Mouse (Mus musculus): ENCODE measurements around the gene Ltbp3. TPM values are rescaled to one million over a fixed set of nuclear protein-coding genes. Genes with fewer than 3 reads are reported as not detected.

Ltbp3 gene
- polyA plus RNA-seq, 1 experiment from 2014 or later, result 22.3 TPM

DNA sequence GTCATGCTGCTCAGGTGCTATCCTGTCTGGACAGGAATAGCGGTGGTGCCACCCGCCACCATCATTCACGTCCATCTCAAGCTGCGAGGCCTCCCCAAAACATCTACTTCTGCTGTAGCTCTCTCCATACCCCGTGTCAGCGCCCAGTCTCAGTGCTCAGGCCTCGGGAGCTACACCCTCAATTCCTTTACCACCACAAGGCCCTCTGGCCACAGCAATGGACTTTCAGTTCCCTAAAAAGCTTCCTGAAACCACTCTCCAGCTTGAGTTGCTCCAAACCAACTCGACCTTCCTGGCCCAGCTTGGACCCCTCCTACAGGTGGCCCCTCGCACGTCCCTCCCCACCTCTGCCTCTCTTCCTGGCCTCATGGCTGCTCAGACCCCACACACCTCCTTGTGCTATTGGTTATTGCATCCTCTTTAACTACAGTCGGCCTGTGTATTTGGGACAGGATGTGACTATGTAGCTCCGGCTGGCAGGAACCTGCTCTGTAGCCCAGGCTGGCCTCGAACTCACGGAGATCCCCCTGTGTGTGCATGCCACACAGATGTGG lies 28.7 kb upstream of the Ltbp3 start:
- no peak for DNase-seq (ENCODE audit: low spot score)
- no peak for TF ChIP-seq CTCF (IDR thresholded peaks at IDR 0.05; ENCODE audit: low read depth)
- peaks cover 3% of the 10 kb centered on the region; the same call in 1 of the 2 replicates for H3K4me1 ChIP-seq (replicated peaks; ENCODE audit: insufficient read depth, low read length)
- no peak overlapping the region for H3K4me3 ChIP-seq (replicated peaks; ENCODE audit: low read depth, low read length)
- H3K4me2 ChIP-seq (ENCODE audit: low read length), result no peak overlapping the region
- peaks cover 14% of the 10 kb centered on the region; the same call in 1 of the 2 replicates for H3K36me3 ChIP-seq (ENCODE audit: insufficient read depth, low read length)
- no peak overlapping the region for H3K27ac ChIP-seq
- H3K9me3 ChIP-seq (replicated peaks; ENCODE audit: low read length), result no peaks in the 10 kb centered on the region
- 91% methylated on average over 14 of the region's 14 CpGs for WGBS
- no peak for ATAC-seq (replicated peaks; ENCODE audit: low FRiP score, low read depth)
- H3K9ac ChIP-seq (ENCODE audit: low read depth, low read length), result no peak overlapping the region
- no peaks in the 10 kb centered on the region for H3K27me3 ChIP-seq (ENCODE audit: insufficient read depth, low read length)

GRCm38 (mm10) chr19:5713255-5713654 lies 27.4 kb upstream of the Ltbp3 start:
- DNase-seq (ENCODE audit: low spot score) (no peak), ATAC-seq (replicated peaks; ENCODE audit: low FRiP score, low read depth) (peak; percentile 17; the same call in 1 of the 2 replicates)
- H3K4me1 ChIP-seq (replicated peaks; ENCODE audit: insufficient read depth, low read length), result peaks cover 3% of the 10 kb centered on the region; the same call in 1 of the 2 replicates
- WGBS, result 64% methylated on average over 5 of the region's 5 CpGs
- no peak overlapping the region for H3K4me3 ChIP-seq (replicated peaks; ENCODE audit: low read depth, low read length)
- H3K36me3 ChIP-seq (ENCODE audit: insufficient read depth, low read length), result peaks cover 11% of the 10 kb centered on the region; the same call in 1 of the 2 replicates
- no peak for TF ChIP-seq CTCF (IDR thresholded peaks at IDR 0.05; ENCODE audit: low read depth)
- no peaks in the 10 kb centered on the region for H3K9me3 ChIP-seq (replicated peaks; ENCODE audit: low read length)
- peak overlapping the region; percentile 39; the same call in 1 of the 2 replicates for H3K27ac ChIP-seq
- H3K9ac ChIP-seq (ENCODE audit: low read depth, low read length), result no peak overlapping the region
- H3K4me2 ChIP-seq (ENCODE audit: low read length), result no peak overlapping the region
- no peaks in the 10 kb centered on the region for H3K27me3 ChIP-seq (ENCODE audit: insufficient read depth, low read length)

GRCm38 (mm10) chr19:5713730-5714129 lies 27.0 kb upstream of the Ltbp3 start:
- H3K4me1 ChIP-seq (replicated peaks; ENCODE audit: insufficient read depth, low read length), result peaks cover 3% of the 10 kb centered on the region; the same call in 1 of the 2 replicates
- H3K4me2 ChIP-seq (ENCODE audit: low read length), result no peak overlapping the region; the same call in 1 of the 2 replicates
- ATAC-seq (replicated peaks; ENCODE audit: low FRiP score, low read depth) (peak; percentile 53), DNase-seq (ENCODE audit: low spot score) (peak; percentile 88)
- H3K27me3 ChIP-seq (ENCODE audit: insufficient read depth, low read length), result no peaks in the 10 kb centered on the region
- H3K4me3 ChIP-seq (replicated peaks; ENCODE audit: low read depth, low read length), result no peak overlapping the region
- H3K27ac ChIP-seq, result peak overlapping the region; percentile 39; the same call in 1 of the 2 replicates
- H3K36me3 ChIP-seq (ENCODE audit: insufficient read depth, low read length), result peaks cover 8% of the 10 kb centered on the region; the same call in 1 of the 2 replicates
- no peak for TF ChIP-seq CTCF (IDR thresholded peaks at IDR 0.05; ENCODE audit: low read depth)
- no peaks in the 10 kb centered on the region for H3K9me3 ChIP-seq (replicated peaks; ENCODE audit: low read length)
- H3K9ac ChIP-seq (ENCODE audit: low read depth, low read length), result no peak overlapping the region
- WGBS, result 6% methylated on average over 2 of the region's 2 CpGs

GRCm38 (mm10) chr19:5715793-5716688 lies 24.7 kb upstream of the Ltbp3 start:
- peaks cover 3% of the 10 kb centered on the region; the same call in 1 of the 2 replicates for H3K4me1 ChIP-seq (replicated peaks; ENCODE audit: insufficient read depth, low read length)
- H3K9me3 ChIP-seq (replicated peaks; ENCODE audit: low read length), result no peaks in the 10 kb centered on the region
- 36% methylated on average over 43 of the region's 43 CpGs for WGBS
- peak overlapping the region; percentile 50 for H3K4me2 ChIP-seq (ENCODE audit: low read length)
- ATAC-seq (replicated peaks; ENCODE audit: low FRiP score, low read depth), result peak; percentile 61; the same call in 1 of the 2 replicates
- peaks cover 21% of the 10 kb centered on the region for H3K36me3 ChIP-seq (ENCODE audit: insufficient read depth, low read length)
- peak overlapping the region; percentile 4; the same call in 1 of the 2 replicates for H3K4me3 ChIP-seq (replicated peaks; ENCODE audit: low read depth, low read length)
- peak; percentile 51 for TF ChIP-seq CTCF (IDR thresholded peaks at IDR 0.05; ENCODE audit: low read depth)
- no peak overlapping the region for H3K27ac ChIP-seq
- H3K27me3 ChIP-seq (ENCODE audit: insufficient read depth, low read length), result no peaks in the 10 kb centered on the region
- peak; percentile 48 for DNase-seq (ENCODE audit: low spot score)
- H3K9ac ChIP-seq (ENCODE audit: low read depth, low read length), result no peak overlapping the region

- no peak overlapping the region for H3K4me3 ChIP-seq (replicated peaks; ENCODE audit: low read depth, low read length)
- no peak overlapping the region for H3K4me2 ChIP-seq (ENCODE audit: low read length)
- no peak overlapping the region for H3K9ac ChIP-seq (ENCODE audit: low read depth, low read length)
- no peaks in the 10 kb centered on the region for H3K9me3 ChIP-seq (replicated peaks; ENCODE audit: low read length)
- H3K27me3 ChIP-seq (ENCODE audit: insufficient read depth, low read length), result no peaks in the 10 kb centered on the region
- no peak overlapping the region for H3K27ac ChIP-seq
- peaks cover 3% of the 10 kb centered on the region; the same call in 1 of the 2 replicates for H3K4me1 ChIP-seq (replicated peaks; ENCODE audit: insufficient read depth, low read length)
- WGBS, result 62% methylated on average over 10 of the region's 10 CpGs
- TF ChIP-seq CTCF (IDR thresholded peaks at IDR 0.05; ENCODE audit: low read depth), result no peak
- ATAC-seq (replicated peaks; ENCODE audit: low FRiP score, low read depth), result no peak
- no peak for DNase-seq (ENCODE audit: low spot score)
- H3K36me3 ChIP-seq (ENCODE audit: insufficient read depth, low read length), result peaks cover 25% of the 10 kb centered on the region
These were observed 23.7 kb upstream of the Ltbp3 start for GRCm38 (mm10) chr19:5716955-5717354.

DNA sequence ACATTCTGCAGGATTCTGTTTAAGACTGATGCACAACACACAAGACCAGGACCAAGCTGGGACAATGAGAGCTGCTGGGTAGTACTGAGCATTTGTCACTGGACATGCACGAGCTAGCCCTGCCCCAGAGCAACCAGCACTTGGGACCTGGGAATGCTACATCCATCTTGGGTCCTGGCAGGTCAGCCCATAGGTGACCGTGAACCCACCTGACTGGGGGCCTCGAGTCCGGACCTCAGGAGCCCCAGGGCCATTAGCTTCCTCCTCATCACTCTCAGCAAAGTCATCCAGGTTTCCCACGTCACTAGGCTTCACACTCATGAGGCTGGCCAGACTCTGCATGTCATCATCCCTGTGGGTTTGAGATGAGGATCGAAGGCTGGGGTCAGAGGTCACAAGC lies 19.5 kb upstream of the Ltbp3 start:
- WGBS, result 89% methylated on average over 6 of the region's 6 CpGs
- no peak for ATAC-seq (replicated peaks; ENCODE audit: low FRiP score, low read depth)
- no peak for TF ChIP-seq CTCF (IDR thresholded peaks at IDR 0.05; ENCODE audit: low read depth)

More for the DNA sequence above, 19.5 kb upstream of the Ltbp3 start:
- Histone ChIP-seq H3K4me1 (replicated peaks; ENCODE audit: insufficient read depth, low read length) (0 out of 2 replicates have a peak, but pooled peaks cover 6% of the 10 kb centered on the region), H3K27ac (no peak overlapping the region), H3K9ac (ENCODE audit: low read depth, low read length) (no peak overlapping the region), H3K27me3 (ENCODE audit: insufficient read depth, low read length) (no peaks in the 10 kb centered on the region), H3K9me3 (replicated peaks; ENCODE audit: low read length) (no peaks in the 10 kb centered on the region), H3K36me3 (ENCODE audit: insufficient read depth, low read length) (peaks cover 25% of the 10 kb centered on the region), H3K4me3 (replicated peaks; ENCODE audit: low read depth, low read length) (no peak overlapping the region), H3K4me2 (ENCODE audit: low read length) (no peak overlapping the region)
- no peak for DNase-seq (ENCODE audit: low spot score)
